Mouse (Mus musculus) retina, postnatal 1 day (tissue): Measurements from ENCODE around the gene Nrxn1.

Experiments
- DNase-seq: peaks from one replicate; pipeline ENCODE4 v3.0.0-alpha.2; 2012

Gene Nrxn1

GRCm38 (mm10) chr17:90962904-90963531 is 129.9 kb downstream of the Nrxn1 start:
- DNase-seq, result peak; percentile 56

DNA sequence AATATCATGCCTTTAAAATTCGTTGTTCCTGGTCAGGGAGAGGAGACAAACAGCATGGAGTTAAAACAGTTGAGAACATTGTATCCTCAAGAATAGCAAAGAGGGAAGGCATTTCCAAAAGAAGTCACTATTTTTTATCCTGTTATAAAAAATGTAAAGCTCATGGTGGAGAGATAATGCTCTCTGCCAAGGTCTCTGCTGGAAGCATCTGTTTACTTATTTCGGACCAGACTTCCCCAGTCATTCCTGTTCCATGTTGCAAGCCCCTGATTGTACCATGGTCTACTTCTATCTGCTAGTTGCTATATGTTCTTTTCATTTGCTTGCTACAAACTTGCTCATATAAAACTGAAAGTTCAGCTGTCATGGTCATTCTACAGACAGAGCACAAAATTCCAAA is 137.7 kb downstream of the Nrxn1 start:
- DNase-seq, result no peak

DNA sequence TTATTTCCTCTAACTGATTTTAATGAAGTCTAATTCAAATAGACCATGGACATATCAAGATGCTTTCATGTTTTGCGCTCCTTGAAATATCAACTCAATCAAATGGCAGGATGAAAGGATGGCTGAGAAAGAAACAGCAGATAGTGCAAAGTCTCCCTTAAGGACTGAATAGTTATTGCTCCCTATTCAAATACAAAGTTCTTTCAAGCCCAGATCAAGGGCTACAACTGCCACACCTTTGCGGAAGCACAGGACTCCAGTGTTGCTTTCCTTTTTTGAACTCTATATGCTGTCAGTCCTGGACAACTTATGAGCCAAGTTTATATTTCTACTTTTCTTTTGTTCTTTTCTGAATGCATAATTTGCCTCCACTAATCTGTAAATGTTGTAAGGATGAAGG is 157.9 kb downstream of the Nrxn1 start:
- no peak for DNase-seq

GRCm38 (mm10) chr17:90913320-90913719 is 179.6 kb downstream of the Nrxn1 start:
- no peak for DNase-seq

- no peak for DNase-seq
Measured at GRCm38 (mm10) chr17:90912746-90913145, 180.1 kb downstream of the Nrxn1 start.

DNA sequence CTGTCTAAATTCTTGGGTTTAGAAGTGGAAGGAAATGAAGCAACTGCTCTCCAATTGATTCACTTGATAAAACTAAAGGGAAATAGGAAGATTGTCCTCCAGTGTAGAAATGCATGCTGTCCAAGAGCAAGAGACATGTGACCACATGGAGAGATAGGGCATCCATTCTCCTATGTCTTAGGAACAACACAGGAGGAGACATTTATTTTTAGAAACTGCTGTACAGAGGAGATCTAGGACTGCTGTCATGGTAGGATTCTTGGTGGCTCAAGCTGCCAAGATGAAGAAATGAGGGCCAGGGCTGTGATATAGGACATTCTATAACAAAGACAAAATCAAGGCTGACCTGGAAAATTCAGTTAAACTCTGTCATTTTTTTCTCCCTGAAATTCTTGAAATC is 180.5 kb downstream of the Nrxn1 start:
- DNase-seq, result no peak

- no peak for DNase-seq
Measured at GRCm38 (mm10) chr17:90906118-90907093, 186.5 kb downstream of the Nrxn1 start.

DNA sequence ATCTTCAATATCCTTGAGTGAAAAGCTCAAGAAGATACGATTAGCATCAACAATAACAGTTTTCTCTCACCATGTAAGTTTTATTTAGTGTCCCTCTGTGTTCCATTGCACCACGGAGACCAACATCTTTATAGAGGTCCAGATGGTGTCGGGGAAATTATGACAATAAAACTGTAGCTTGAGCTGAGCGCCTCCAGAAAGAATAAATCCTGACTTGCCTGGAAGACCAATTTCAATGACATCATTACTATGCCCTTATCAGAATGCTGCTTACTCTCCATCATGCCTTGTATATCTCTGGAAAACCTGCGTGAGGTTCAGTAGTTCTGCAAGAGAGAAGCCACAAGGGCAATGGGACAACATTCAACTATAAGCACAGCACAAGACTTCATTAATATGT is 187.7 kb downstream of the Nrxn1 start:
- DNase-seq, result no peak

DNA sequence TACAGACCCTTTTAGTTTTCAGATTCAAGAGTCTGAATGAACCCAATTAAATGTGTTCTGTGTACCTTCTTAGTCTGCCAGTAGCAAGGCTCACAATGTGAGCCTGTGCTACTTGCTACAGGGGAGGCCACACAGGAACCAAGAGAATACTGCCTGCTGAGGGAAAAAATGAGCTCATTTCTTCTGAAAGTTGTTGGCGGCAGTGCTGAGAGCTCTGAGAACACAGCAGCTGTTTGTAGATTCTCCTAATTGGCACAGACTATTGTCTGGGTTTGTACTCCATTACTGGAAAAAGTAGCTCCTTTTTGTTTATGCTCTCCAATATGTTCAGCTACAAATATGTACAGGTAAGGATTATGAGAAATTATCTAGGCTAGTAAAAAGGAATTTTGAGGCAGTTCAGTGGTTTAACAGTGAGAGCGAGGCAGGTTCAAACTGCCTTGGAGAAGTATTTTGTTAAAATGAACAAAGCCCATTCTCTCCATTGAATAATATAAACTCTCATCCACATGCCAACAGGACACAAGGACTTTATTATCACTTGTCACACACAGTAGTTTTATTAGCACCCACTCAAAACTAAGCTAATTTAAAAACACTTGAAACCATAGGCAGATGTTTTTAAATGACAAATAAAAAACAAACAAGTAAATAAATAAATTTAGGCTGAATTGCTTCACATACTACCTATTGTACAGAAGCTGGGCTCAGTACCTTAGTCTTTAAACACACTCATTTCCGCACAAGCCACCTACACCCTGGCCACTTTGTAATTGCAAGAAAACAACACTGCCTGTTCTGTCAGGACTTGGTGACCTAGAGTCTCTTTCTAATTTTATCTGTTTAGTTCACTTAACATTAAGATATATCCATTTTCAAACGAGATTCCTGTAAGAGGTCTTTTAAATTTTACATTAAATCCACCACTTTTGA is 200.3 kb downstream of the Nrxn1 start:
- DNase-seq, result peak; percentile 92

DNA sequence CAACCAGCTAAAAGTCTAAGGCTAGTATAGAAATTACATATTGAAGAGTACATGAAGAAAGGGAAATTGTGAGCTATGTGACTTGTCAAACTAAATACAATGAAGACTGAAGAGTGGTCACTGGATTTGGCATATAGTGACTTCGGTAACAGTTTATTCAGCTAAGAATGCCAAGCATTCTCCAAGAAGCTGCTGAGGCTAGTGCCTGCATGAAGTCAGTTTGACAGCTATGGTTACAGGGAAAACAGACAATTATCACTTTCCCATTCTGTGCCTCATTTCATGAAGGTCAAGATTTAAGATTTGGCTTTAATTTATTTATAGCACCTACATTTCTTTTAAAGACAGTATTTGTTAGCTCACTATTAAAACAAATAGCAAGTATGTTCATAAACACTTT is 201.2 kb downstream of the Nrxn1 start:
- peak; percentile 23 for DNase-seq

DNA sequence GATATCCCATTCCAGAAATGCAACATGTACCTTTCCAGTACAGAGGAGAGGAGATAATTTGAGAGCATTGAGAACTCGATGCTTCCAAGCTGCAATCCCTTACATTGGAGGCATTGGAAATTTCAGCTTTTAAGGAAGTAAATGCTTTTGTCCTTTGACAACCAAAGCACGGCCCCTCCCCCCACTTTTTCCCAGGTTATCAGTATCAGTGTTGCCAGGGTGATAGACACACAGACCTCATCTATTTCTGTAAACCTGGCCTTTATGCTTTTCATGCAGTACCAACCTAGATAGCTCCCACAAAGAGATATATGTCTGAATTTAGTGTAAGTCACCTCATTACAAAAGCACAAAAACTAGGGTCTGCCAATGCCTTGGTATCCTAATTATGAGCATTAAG is 235.6 kb downstream of the Nrxn1 start:
- peak; percentile 35 for DNase-seq

GRCm38 (mm10) chr17:90843876-90844275 is 249.0 kb downstream of the Nrxn1 start:
- peak; percentile 38 for DNase-seq

DNA sequence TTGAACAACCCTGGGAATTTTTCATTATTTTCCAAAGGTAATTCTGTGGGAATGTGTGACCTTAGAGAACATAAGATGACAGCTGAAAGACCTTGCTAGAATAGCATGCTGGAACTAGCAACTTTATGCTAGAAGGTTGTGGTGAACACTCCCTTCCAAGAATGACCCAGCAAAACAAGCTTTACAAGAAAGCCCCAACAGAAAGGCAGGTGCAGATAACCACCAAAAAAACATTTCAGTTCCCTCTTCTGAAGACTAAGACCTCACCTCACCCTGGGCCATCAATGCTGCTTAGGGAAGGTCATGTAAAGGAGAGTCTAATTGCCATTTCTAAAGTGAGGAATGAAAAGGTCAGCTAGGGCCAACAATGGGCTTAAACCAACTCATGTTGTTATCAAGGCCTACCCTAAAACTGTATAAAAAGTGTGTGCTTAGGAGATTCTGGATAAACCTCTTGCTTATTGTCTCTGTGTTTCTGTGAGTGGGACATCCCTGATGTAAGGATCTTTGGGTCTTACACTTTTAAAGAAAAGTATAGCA is 249.7 kb downstream of the Nrxn1 start:
- no peak for DNase-seq

- peak; percentile 25 for DNase-seq
Measured at GRCm38 (mm10) chr17:90837022-90837414, 255.9 kb downstream of the Nrxn1 start.

DNA sequence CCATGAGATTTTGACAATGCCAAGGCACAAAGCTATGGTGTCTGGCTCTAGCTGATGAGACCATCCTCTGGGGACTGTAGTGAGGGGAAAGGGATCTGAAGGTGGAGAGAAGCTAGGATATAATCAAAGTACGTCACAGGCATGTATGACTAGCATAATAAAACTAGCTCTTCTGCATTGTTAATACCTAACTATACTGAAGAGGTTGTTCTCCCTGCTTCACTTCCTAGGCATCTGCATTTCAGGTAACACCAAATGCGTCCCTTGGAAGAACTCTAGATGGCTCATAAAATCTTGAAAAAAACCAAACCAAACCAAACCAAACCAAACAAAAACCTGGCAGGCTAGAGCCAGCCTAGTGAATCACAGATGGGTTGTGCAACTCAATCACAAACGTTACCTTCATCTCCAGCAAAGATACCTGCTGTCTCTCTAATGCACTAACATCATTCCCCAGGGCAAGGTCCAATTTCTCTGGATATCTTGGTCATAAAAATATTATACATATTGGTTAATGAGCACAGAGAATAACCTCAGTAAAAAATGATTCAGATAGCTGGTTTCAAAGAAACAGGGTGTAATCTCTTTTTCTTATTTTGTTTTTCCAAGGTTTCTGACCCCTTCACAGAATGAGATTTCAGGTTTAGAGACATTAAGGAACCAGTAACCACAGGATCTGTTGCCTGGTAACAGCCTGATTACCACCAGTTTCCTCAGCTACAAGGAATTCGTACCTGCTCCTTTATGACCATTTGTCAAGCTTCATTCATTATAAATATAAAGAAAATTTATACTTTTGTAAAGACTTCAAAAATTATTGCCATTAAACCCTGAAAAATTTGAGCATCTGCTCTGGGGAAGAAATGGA is 256.5 kb downstream of the Nrxn1 start:
- DNase-seq, result no peak

- DNase-seq, result no peak
Measured at GRCm38 (mm10) chr17:90818340-90818739, 274.5 kb downstream of the Nrxn1 start.

- no peak for DNase-seq
Measured at GRCm38 (mm10) chr17:90817898-90818297, 275.0 kb downstream of the Nrxn1 start.

- no peak for DNase-seq
Measured at GRCm38 (mm10) chr17:90815306-90815705, 277.6 kb downstream of the Nrxn1 start.

DNA sequence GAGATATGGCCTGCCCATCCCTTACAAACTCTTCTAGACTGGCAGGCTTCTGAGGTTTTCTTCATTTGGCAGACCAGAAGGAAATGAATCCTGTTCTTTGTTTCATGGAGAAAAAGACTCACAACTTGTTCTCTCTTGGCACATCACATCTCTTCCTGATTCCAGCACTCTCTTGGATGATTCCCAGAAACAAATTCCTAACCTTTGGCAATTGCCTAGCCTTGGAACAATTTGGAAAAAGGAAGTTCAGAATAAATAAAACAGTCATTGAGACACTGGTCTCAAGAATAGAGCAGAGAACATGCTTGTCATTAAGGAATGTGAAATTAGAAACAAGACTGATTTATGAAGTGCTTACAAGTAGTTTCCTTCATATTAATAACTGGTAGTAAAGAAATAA is 279.1 kb downstream of the Nrxn1 start:
- DNase-seq, result no peak

DNA sequence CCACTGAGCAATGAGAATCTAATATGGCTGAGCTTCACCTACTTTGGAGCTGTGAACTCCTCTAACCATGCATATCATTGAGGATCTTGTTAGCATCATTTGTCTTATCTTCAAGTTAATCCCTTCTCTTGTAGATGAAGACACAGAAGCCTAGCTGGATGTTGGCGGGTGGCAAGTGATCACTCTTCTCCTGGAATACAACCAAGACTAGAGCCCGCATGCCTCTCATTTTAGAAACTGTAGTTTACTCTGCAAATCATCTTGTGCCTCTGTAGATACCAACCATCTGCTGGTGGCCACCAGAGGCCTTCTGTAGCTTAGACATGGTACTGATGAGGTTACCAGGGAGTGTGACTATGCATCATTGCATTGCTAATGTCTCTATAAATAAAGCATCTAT is 280.4 kb downstream of the Nrxn1 start:
- DNase-seq, result no peak
